Mouse (Mus musculus) hindbrain, embryonic 12.5 days (tissue): Measurements from ENCODE around the gene Brca1. TPM values are rescaled to one million over a fixed set of nuclear protein-coding genes. Genes with fewer than 3 reads are reported as not detected.
A peak's percentile ranks its signal among the peaks of the same experiment; 100 is the strongest.
"Not testable (repeated sequence)": the region's sequence is repeated elsewhere in the genome, so short reads cannot be mapped to it uniquely, and the experiment has no call there.

ENCODE experiments used
- ATAC-seq: fragments of 200-750 bp; cut with Nextera tagmentation; 2 replicates; pipeline ENCODE4 v1.8.0; 2017; ENCODE audit warnings: moderate TSS enrichment; ENCODE audit not compliant: low FRiP score
- H3K27ac ChIP-seq: fragments of 300-500 bp; sonication (generic); 2 replicates; pipeline ENCODE4 v1.5.1; 2016; ENCODE audit warnings: mild to moderate bottlenecking
- H3K27me3 ChIP-seq: fragments of 300-500 bp; sonication (generic); 2 replicates; pipeline ENCODE4 v1.6.1; 2016; ENCODE audit warnings: mild to moderate bottlenecking
- H3K36me3 ChIP-seq: fragments of 300-500 bp; sonication (generic); 2 replicates; pipeline ENCODE4 v1.6.1; 2016; ENCODE audit warnings: mild to moderate bottlenecking
- H3K4me1 ChIP-seq: fragments of 300-500 bp; sonication (generic); 2 replicates; pipeline ENCODE4 v1.6.1; 2016
- H3K4me2 ChIP-seq: fragments of 300-500 bp; sonication (generic); replicated peaks from 2 replicates; pipeline ENCODE4 v1.6.1; 2016; ENCODE audit warnings: mild to moderate bottlenecking
- H3K4me3 ChIP-seq: fragments of 300-500 bp; sonication (generic); 2 replicates; pipeline ENCODE4 v1.5.1; 2016; ENCODE audit warnings: mild to moderate bottlenecking
- H3K9ac ChIP-seq: fragments of 300-500 bp; sonication (generic); 2 replicates; pipeline ENCODE4 v1.6.1; 2016; ENCODE audit warnings: mild to moderate bottlenecking, moderate library complexity
- H3K9me3 ChIP-seq: fragments of 300-500 bp; sonication (generic); replicated peaks from 2 replicates; pipeline ENCODE4 v1.6.1; 2016; ENCODE audit warnings: mild to moderate bottlenecking
- WGBS: fragments of 180-500 bp; shearing (Covaris S2); methylation state at CpG from one replicate; pipeline ENCODE4 v1.1.7; 2016; 5-methylcytosine and 5-hydroxymethylcytosine counted together
- polyA plus RNA-seq: library from polyadenylated mRNA; unstranded; fragments of >200 nt; fragmentation: Nextera tagmentation; extraction: Ambion mirVana; gene quantifications from 2 replicates; pipeline ENCODE4 v1.2.1, GENCODE M21; 2016

Brca1 gene
- polyA plus RNA-seq, 1 experiment from 2014 or later, result 12.1 TPM

DNA sequence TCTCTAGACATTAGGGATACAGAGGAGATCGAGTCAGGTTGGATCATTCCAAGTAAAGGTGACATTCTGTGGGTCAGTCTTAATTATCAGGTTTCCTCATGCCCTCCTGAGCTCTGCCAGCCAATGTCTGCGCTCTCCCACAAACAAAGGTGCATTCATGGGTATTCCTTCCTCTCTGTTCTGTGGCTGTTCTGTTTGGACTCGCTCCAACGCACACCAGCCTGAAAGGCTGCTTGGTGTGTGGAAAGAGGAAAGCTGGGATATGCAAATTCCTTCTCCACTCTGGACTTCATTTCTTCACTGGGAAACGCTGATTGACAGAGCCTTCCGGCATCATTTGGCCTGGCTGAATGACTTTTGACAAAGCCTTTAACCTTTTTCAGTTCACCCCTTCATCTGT is 97.1 kb downstream of the Brca1 start:
- H3K27me3 ChIP-seq, result no peaks in the 10 kb centered on the region
- H3K9me3 ChIP-seq, result no peaks in the 10 kb centered on the region
- peaks cover 14% of the 10 kb centered on the region for H3K4me1 ChIP-seq
- ATAC-seq, result peak; percentile 70; the same call in 1 of the 2 replicates
- WGBS, result 31% methylated on average over 6 of the region's 6 CpGs
- H3K36me3 ChIP-seq, result peaks cover 32% of the 10 kb centered on the region
- H3K27ac ChIP-seq, result peak overlapping the region; percentile 71
- no peak overlapping the region for H3K9ac ChIP-seq
- no peak overlapping the region for H3K4me2 ChIP-seq
- no peak overlapping the region for H3K4me3 ChIP-seq

DNA sequence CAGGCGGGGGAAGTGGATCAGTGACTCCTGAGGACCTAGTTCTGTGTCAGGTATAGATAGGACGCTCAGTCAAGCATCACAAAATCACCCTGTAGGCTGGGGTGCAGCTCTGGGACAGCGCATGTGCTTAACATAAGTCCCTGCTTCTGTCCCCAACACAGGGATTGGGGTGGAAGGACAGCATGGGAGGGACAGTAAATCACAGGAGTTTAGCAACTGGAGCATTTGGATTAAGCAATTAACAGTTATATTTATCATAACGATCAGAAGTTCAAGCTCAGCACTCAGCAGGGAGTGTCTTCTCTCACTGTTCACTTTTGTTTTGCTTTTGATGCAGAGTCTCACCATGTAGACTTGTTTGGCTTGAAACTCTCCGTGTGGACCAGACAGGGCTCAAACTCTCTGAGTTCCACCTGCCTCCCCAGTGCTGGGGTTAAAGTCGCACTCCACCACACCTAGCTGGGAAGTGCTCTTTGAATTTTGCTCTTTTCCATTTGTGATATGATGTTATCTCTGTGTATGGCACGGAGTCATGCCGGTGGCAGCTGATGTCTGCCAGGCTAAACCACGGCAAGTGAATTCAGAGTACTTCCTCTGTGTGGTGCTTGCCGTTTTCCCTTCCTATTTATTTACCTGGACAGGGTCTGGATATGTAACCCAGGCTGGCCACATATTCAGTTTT is 99.5 kb downstream of the Brca1 start:
- Histone ChIP-seq H3K9ac (no peak overlapping the region), H3K4me2 (no peak overlapping the region), H3K9me3 (no peaks in the 10 kb centered on the region), H3K4me3 (no peak overlapping the region), H3K36me3 (peaks cover 8% of the 10 kb centered on the region), H3K4me1 (peaks cover 11% of the 10 kb centered on the region), H3K27ac (no peak overlapping the region), H3K27me3 (no peaks in the 10 kb centered on the region)
- ATAC-seq, result no peak
- 73% methylated on average over 10 of the region's 10 CpGs for WGBS

DNA sequence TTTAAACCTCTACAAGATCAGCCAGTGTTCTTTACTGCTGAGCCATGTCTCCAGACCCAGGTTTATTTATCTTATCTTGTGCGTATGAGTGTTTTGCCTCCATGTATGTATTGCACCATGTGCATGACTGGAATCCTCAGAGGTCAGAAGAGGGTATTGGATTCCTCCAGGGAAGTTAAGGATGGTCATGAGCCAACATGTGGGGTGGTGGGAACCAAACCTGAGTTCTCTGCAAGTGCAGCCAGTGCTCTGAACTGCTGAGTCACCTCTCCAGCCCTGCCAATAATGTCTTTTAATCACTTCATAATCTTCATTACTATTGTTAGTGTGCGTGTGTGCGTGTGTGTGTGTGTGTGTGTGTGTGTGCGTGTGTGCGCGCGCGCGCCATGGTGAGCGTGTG is 100.2 kb downstream of the Brca1 start:
- 91% methylated on average over 10 of the region's 10 CpGs for WGBS
- Histone ChIP-seq H3K4me3 (no peak overlapping the region), H3K36me3 (peaks cover 3% of the 10 kb centered on the region; the same call in 1 of the 2 replicates), H3K27me3 (no peaks in the 10 kb centered on the region), H3K4me1 (peaks cover 11% of the 10 kb centered on the region), H3K4me2 (no peak overlapping the region), H3K9me3 (no peaks in the 10 kb centered on the region), H3K27ac (no peak overlapping the region), H3K9ac (no peak overlapping the region)
- ATAC-seq, result no peak

DNA sequence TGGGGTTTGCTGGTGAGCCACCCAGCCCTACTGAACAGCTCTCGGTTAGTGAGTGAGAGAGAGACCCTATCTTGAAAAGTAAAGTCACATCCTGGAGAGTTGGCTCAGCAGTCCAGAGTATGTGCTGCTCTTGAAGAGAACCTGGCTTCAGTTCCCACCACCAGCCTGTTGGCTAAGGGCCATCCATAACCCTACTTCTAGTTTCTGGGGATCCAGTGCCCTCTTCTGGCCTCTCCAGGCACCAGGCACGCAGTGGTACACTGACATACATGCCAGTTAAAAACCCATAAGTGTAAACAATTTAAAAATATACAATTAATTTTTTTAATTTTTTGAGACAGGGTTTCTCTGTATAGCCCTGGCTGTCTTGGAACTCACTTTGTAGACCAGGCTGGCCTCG is 101.4 kb downstream of the Brca1 start:
- Histone ChIP-seq H3K27ac (no peak overlapping the region), H3K27me3 (no peaks in the 10 kb centered on the region), H3K4me1 (peaks cover 11% of the 10 kb centered on the region), H3K9ac (no peak overlapping the region), H3K9me3 (no peaks in the 10 kb centered on the region), H3K36me3 (peaks cover 6% of the 10 kb centered on the region; the same call in 1 of the 2 replicates), H3K4me2 (no peak overlapping the region), H3K4me3 (no peak overlapping the region)
- 75% methylated on average over 3 of the region's 3 CpGs for WGBS
- no peak for ATAC-seq

DNA sequence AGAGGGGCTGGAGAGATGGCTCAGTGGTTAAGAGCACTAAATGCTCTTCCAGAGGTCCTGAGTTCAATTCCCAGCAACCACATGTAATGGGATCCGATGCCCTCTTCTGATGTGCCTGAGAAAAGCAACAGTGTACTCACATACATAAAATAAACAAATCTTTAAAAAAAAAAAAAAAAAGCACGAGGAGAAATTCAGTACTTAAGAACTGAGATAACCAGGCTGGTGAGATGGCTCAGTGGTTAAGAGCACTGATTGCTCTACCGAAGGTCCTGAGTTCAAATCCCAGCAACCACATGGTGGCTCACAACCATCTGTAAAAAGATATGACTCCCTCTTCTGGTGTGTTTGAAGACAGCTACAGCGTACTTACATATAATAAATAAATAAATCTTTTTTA is 102.2 kb downstream of the Brca1 start:
- H3K36me3 ChIP-seq, result peaks cover 13% of the 10 kb centered on the region
- not testable (repeated sequence) for H3K9ac ChIP-seq, H3K4me2 ChIP-seq, ATAC-seq, H3K9me3 ChIP-seq, H3K27me3 ChIP-seq, H3K27ac ChIP-seq, H3K4me1 ChIP-seq, H3K4me3 ChIP-seq
- 89% methylated on average over 4 of the region's 4 CpGs for WGBS

DNA sequence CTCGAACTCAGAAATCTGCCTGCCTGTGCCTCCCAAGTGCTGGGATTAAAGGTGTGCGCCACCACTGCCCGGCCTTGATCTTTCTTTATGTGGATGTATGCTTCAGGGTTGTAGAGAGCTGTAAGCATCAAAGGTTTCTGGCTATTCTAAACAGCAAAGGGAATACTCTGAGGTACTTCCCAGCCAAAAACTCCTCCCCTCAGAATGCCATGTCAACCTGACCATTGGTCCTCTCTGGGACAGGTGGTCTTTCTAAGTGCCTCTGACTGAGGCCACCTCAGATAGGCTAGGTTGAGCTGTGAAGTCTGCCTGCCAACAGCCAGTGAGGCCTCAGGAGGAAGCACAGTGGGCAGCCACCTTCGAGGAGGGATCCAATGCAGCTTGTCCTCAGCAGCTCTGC is 102.9 kb downstream of the Brca1 start:
- H3K27me3 ChIP-seq, result no peaks in the 10 kb centered on the region
- peaks cover 4% of the 10 kb centered on the region for H3K4me1 ChIP-seq
- no peak overlapping the region for H3K4me2 ChIP-seq
- H3K9me3 ChIP-seq, result no peaks in the 10 kb centered on the region
- WGBS, result 89% methylated on average over 4 of the region's 4 CpGs
- H3K36me3 ChIP-seq, result peaks cover 20% of the 10 kb centered on the region
- no peak overlapping the region for H3K27ac ChIP-seq
- no peak for ATAC-seq
- no peak overlapping the region for H3K4me3 ChIP-seq
- no peak overlapping the region for H3K9ac ChIP-seq

DNA sequence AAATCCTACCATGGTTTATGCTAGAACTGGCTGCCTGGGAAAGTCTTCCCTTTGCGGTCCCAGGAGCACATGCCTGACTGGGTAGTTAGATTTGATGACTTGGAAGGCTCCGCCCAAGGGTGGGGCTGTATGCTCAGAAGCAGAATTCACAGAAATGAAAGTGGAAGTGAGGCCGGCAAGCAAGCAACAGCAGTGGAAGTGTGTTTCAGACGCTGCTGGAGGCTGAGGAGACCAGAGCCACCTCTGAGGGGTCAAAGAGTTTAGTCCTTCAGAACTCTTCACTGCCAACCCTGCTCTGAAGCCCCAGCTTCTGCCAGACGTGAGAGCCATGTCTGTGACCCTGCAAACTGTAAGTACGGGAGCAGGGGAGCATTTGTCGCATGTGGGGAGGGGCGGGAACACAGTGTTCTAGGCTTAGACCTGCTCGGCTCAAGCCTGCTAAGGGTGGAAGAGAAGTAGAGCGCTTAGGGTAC is 103.4 kb downstream of the Brca1 start, which contains the start of gene Ifi35:
TSS of gene Ifi35 (plus strand) at position 134 of the 473 bp plus-strand sequence.
- Histone ChIP-seq H3K27ac (no peak within 1 kb of the TSS), H3K9me3 (no peaks in the 10 kb centered on the region), H3K9ac (no peak within 1 kb of the TSS), H3K4me1 (peaks cover 10% of the 10 kb centered on the region), H3K4me3 (peak within 1 kb of the TSS; percentile 15), H3K4me2 (peak within 1 kb of the TSS; percentile 30), H3K27me3 (no peaks in the 10 kb centered on the region), H3K36me3 (peaks cover 25% of the 10 kb centered on the region)
- 35% methylated on average over 10 of the region's 10 CpGs for WGBS
- ATAC-seq, result no peak

DNA sequence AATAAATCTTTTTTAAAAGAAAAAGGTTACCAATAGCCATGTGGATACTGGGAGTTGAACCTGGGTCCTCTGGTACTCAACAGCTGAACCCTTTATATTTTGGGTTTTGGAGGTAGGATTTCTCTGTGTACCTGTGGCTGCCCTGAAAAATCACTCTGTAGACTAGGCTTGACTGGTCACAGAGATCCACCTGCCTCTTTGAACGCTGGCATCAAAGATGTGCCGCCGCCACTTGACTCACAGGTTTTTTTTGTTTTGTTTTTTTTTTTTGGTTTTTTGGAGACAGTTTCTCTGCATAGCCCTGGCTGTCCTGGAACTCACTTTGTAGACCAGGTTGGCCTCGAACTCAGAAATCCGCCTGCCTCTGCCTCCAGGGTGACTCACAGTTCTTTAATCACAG is 104.0 kb downstream of the Brca1 start:
- H3K9me3 ChIP-seq, result no peaks in the 10 kb centered on the region
- WGBS, result 89% methylated on average over 5 of the region's 5 CpGs
- peaks cover 14% of the 10 kb centered on the region for H3K4me1 ChIP-seq
- H3K9ac ChIP-seq, result no peak overlapping the region
- H3K36me3 ChIP-seq, result peaks cover 25% of the 10 kb centered on the region
- no peak overlapping the region for H3K4me3 ChIP-seq
- no peaks in the 10 kb centered on the region for H3K27me3 ChIP-seq
- ATAC-seq, result no peak
- H3K27ac ChIP-seq, result no peak overlapping the region
- H3K4me2 ChIP-seq, result no peak overlapping the region

DNA sequence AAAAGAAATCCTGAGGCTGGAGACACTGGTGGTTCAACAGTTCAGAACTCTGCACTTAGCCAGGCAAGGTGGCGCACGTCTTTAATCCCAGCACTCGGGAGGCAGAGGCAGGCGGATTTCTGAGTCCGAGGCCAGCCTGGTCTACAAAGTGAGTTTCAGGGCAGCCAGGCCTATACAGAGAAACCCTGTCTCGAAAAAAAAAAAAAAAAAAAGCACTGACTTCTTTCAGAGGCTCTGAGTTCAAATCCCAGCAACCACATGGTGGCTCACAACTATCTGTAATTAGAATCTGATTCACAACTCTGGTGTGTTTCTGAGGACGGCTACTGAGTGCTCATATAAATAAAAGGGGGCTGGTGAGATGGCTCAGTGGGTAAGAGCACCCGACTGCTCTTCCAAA is 104.9 kb downstream of the Brca1 start:
- H3K9ac ChIP-seq, result not testable (repeated sequence)
- 90% methylated on average over 8 of the region's 8 CpGs for WGBS
- H3K4me1 ChIP-seq, result peaks cover 14% of the 10 kb centered on the region

DNA sequence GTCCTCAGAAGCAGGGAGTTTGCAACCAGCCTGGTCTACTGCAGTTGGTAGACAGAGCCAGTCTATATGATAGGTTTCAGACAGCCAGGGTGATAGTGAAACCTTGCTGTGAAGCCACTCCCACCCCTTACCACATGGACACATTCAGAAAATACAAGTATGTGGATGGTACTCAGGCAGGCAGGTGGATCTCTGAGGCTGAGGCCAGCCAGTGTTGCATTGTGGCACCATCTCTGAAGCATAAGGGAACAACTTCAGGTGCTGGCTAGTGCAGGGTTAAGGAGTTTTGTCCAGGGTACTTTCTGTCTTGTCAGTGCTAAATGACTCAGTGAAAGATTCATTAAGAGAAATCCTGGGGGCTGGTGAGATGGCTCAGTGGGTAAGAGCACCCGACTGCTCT is 105.4 kb downstream of the Brca1 start:
- H3K4me1 ChIP-seq, result peaks cover 14% of the 10 kb centered on the region
- H3K36me3 ChIP-seq, result peaks cover 25% of the 10 kb centered on the region
- no peak overlapping the region for H3K4me3 ChIP-seq
- no peak overlapping the region for H3K27ac ChIP-seq
- H3K4me2 ChIP-seq, result no peak overlapping the region
- no peaks in the 10 kb centered on the region for H3K27me3 ChIP-seq
- no peak for ATAC-seq
- H3K9ac ChIP-seq, result no peak overlapping the region
- 88% methylated on average over 1 of the region's 1 CpGs for WGBS
- H3K9me3 ChIP-seq, result no peaks in the 10 kb centered on the region

More for the DNA sequence above, 104.9 kb downstream of the Brca1 start:
- not testable (repeated sequence) for H3K27ac ChIP-seq, H3K4me2 ChIP-seq, H3K4me3 ChIP-seq, H3K27me3 ChIP-seq, ATAC-seq, H3K9me3 ChIP-seq
- H3K36me3 ChIP-seq, result peaks cover 25% of the 10 kb centered on the region

DNA sequence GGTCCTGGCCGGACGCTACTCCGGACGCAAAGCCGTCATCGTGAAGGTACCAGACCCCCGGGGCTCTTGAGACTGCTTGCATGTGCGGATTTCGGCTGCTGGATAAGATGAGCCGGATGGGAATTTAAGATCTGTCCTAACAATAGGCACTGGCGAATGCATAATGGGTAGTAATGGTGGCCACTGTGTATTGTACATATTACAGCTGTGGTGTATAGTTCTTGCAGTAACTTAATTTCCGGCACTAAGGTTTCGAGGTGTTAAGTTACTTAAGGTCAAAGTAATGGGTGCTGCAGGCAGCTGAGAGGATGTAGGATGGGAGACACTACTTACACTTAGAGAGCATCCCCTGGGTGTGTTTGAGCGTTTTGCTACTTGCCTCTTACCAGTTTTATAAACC is 109.0 kb downstream of the Brca1 start:
- Histone ChIP-seq H3K4me1 (peaks cover 11% of the 10 kb centered on the region), H3K27me3 (no peaks in the 10 kb centered on the region), H3K9ac (peak overlapping the region; percentile 92), H3K9me3 (no peaks in the 10 kb centered on the region), H3K27ac (peak overlapping the region; percentile 93), H3K4me2 (peak overlapping the region; percentile 97), H3K4me3 (peak overlapping the region; percentile 77), H3K36me3 (peaks cover 25% of the 10 kb centered on the region)
- 2% methylated on average over 14 of the region's 14 CpGs for WGBS
- 0 out of 2 replicates have a peak, but pooled peaks have one; percentile 14 for ATAC-seq

DNA sequence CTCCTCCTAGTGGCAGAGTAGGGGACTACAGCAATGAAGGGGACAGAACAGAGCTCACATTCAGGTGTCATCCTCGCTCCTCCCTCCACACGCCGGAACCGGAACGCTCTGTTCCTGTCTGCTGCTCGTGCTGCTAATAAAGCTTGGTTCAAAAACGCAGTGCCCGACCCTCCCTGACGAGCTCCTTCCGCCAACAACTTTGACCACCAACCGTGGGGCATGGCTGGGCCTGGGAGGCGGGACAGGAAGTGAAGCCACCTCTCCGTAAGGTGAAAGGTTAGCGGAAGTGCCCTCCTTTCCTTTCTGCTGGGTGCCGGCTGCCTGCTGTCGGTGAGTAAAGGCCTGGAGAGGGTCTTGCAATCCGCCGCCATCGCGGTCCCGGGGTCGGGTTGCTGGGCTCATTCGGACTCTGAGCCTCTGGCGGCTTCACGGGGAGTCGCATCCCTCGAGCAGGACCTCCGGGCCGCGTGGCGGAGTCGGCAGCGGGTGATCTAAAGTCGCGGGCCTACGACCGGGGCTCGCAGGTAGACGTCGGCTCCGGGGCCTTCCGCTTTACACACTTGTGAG is 109.5 kb downstream of the Brca1 start, which contains the start of gene Rpl27:
TSS of gene Rpl27 (plus strand) at position 172 of the 567 bp plus-strand sequence.
- under 1% methylated on average over 42 of the region's 42 CpGs for WGBS
- peak within 1 kb of the TSS; percentile 92 for H3K9ac ChIP-seq
- no peaks in the 10 kb centered on the region for H3K27me3 ChIP-seq
- H3K9me3 ChIP-seq, result no peaks in the 10 kb centered on the region
- peak within 1 kb of the TSS; percentile 93 for H3K27ac ChIP-seq
- peak; percentile 98 for ATAC-seq
- peaks cover 11% of the 10 kb centered on the region for H3K4me1 ChIP-seq
- peaks cover 25% of the 10 kb centered on the region for H3K36me3 ChIP-seq
- H3K4me2 ChIP-seq, result peak within 1 kb of the TSS; percentile 97
- H3K4me3 ChIP-seq, result peak within 1 kb of the TSS; percentile 77
